7 mouse cellular contexts compared by ENCODE assay signal in genomic region chr15:83464083-83464904, GRCm38 (mm10). TPM values are rescaled to one million over a fixed set of nuclear protein-coding genes. Genes with fewer than 3 reads are reported as not detected.
DNase-seq lines count a peak whose midpoint lies in the region; ATAC-seq and TF ChIP-seq lines count a peak whose summit lies in the region.

Gene Pacsin2 (minus strand): TSS chr15:83464606.

- no peak for TF ChIP-seq CTCF in kidney, adult 2 months (conservative IDR thresholded peaks at IDR 0.05; ENCODE audit: insufficient read depth, insufficient read length, low read depth, low read length)
- no peak for TF ChIP-seq CTCF in spleen, adult 2 months (IDR thresholded peaks at IDR 0.05; ENCODE audit: extremely low read depth, insufficient read depth, insufficient read length, insufficient replicate concordance)

- DNase-seq in adrenal gland, postnatal 25 days, result peak; percentile 99
- DNase-seq in heart, adult 18-20 months, result peak; percentile 98 to 100
- DNase-seq in kidney, adult 2 months, result peak; percentile 100
- peak; percentile 89 to 98 for DNase-seq in spleen, adult 2 months (ENCODE audit: low read depth in 1 of 2, low spot score in 2 of 2)

- H3K9me3 ChIP-seq in embryonic facial prominence, embryonic 12.5 days, result no peaks in the 10 kb centered on the region
- H3K9me3 ChIP-seq in limb, embryonic 12.5 days, result no peaks in the 10 kb centered on the region
- H3K9me3 ChIP-seq in midbrain, embryonic 15.5 days, result no peaks in the 10 kb centered on the region

- H3K36me3 ChIP-seq in embryonic facial prominence, embryonic 12.5 days, result no peaks in the 10 kb centered on the region
- H3K36me3 ChIP-seq in kidney, adult 2 months (ENCODE audit: control insufficient read depth, insufficient read depth, low read length), result no peaks in the 10 kb centered on the region
- 0 out of 2 replicates have a peak, but pooled peaks cover 3% of the 10 kb centered on the region for H3K36me3 ChIP-seq in limb, embryonic 12.5 days
- no peaks in the 10 kb centered on the region for H3K36me3 ChIP-seq in midbrain, embryonic 15.5 days (replicated peaks)
- H3K36me3 ChIP-seq in spleen, adult 2 months (ENCODE audit: control insufficient read depth, insufficient read depth, low read length), result no peaks in the 10 kb centered on the region

- peak; percentile 97 for ATAC-seq in embryonic facial prominence, embryonic 12.5 days (ENCODE audit: insufficient number of reproducible peaks, insufficient read depth, low FRiP score, low TSS enrichment)
- peak; percentile 97 for ATAC-seq in limb, embryonic 12.5 days (ENCODE audit: insufficient number of reproducible peaks, insufficient read depth, low FRiP score, low TSS enrichment, low read depth)
- peak; percentile 98 for ATAC-seq in midbrain, embryonic 15.5 days (replicated peaks)

- no peaks in the 10 kb centered on the region for H3K27me3 ChIP-seq in embryonic facial prominence, embryonic 12.5 days
- H3K27me3 ChIP-seq in kidney, adult 2 months (replicated peaks; ENCODE audit: control insufficient read depth, insufficient read depth, low read length), result no peaks in the 10 kb centered on the region
- H3K27me3 ChIP-seq in limb, embryonic 12.5 days, result no peaks in the 10 kb centered on the region
- no peaks in the 10 kb centered on the region for H3K27me3 ChIP-seq in midbrain, embryonic 15.5 days (replicated peaks)
- H3K27me3 ChIP-seq in spleen, adult 2 months (ENCODE audit: control insufficient read depth, insufficient read depth, low read length), result no peaks in the 10 kb centered on the region

- H3K9ac ChIP-seq in embryonic facial prominence, embryonic 12.5 days, result peak within 1 kb of the TSS; percentile 85
- peak within 1 kb of the TSS; percentile 84 for H3K9ac ChIP-seq in limb, embryonic 12.5 days (replicated peaks)
- H3K9ac ChIP-seq in midbrain, embryonic 15.5 days, result peak within 1 kb of the TSS; percentile 62

- TF ChIP-seq POLR2A in kidney, adult 2 months (IDR thresholded peaks at IDR 0.05; ENCODE audit: low read depth, low read length), result peak; percentile 4
- TF ChIP-seq POLR2A in spleen, adult 2 months (IDR thresholded peaks at IDR 0.05; ENCODE audit: low read depth, low read length), result peak; percentile 61

- H3K4me3 ChIP-seq in embryonic facial prominence, embryonic 12.5 days, result peak within 1 kb of the TSS; percentile 73
- H3K4me3 ChIP-seq in kidney, adult 2 months (ENCODE audit: insufficient read depth, low read depth, low read length), result peak within 1 kb of the TSS; percentile 60
- peak within 1 kb of the TSS; percentile 75 for H3K4me3 ChIP-seq in limb, embryonic 12.5 days (replicated peaks)
- H3K4me3 ChIP-seq in midbrain, embryonic 15.5 days, result peak within 1 kb of the TSS; percentile 77
- H3K4me3 ChIP-seq in spleen, adult 2 months (ENCODE audit: extremely low read depth, insufficient read depth, insufficient read length), result peak within 1 kb of the TSS; percentile 80

- WGBS in embryonic facial prominence, embryonic 12.5 days, result under 1% methylated on average over 76 of the region's 88 CpGs
- under 1% methylated on average over 88 of the region's 88 CpGs for WGBS in kidney, adult 2 months
- WGBS in limb, embryonic 12.5 days, result under 1% methylated on average over 78 of the region's 88 CpGs
- under 1% methylated on average over 77 of the region's 88 CpGs for WGBS in midbrain, embryonic 15.5 days
- under 1% methylated on average over 84 of the region's 88 CpGs for WGBS in spleen, adult 2 months

- H3K4me1 ChIP-seq in embryonic facial prominence, embryonic 12.5 days, result peaks cover 14% of the 10 kb centered on the region
- peaks cover 26% of the 10 kb centered on the region for H3K4me1 ChIP-seq in kidney, adult 2 months (ENCODE audit: control insufficient read depth, insufficient read depth, low read length)
- peaks cover 16% of the 10 kb centered on the region for H3K4me1 ChIP-seq in limb, embryonic 12.5 days (replicated peaks)
- peaks cover 12% of the 10 kb centered on the region for H3K4me1 ChIP-seq in midbrain, embryonic 15.5 days
- peaks cover 3% of the 10 kb centered on the region; the same call in 1 of the 2 replicates for H3K4me1 ChIP-seq in spleen, adult 2 months (ENCODE audit: control insufficient read depth, insufficient read depth, insufficient read length)

- H3K27ac ChIP-seq in embryonic facial prominence, embryonic 12.5 days, result peak within 1 kb of the TSS; percentile 54; the same call in 1 of the 2 replicates
- H3K27ac ChIP-seq in kidney, adult 2 months (ENCODE audit: insufficient read depth, low read depth, low read length), result peak within 1 kb of the TSS; percentile 76
- peak within 1 kb of the TSS; percentile 74 for H3K27ac ChIP-seq in limb, embryonic 12.5 days
- H3K27ac ChIP-seq in midbrain, embryonic 15.5 days, result no peak within 1 kb of the TSS
- H3K27ac ChIP-seq in spleen, adult 2 months (ENCODE audit: insufficient read depth, low read length), result peak within 1 kb of the TSS; percentile 83

- H3K4me2 ChIP-seq in embryonic facial prominence, embryonic 12.5 days (replicated peaks), result peak within 1 kb of the TSS; percentile 87
- H3K4me2 ChIP-seq in limb, embryonic 12.5 days, result peak within 1 kb of the TSS; percentile 91
- peak within 1 kb of the TSS; percentile 96 for H3K4me2 ChIP-seq in midbrain, embryonic 15.5 days

RNA-seq across cellular contexts. Expression of gene Pacsin2, which starts in this region (rescaled TPM):
- total RNA-seq in adrenal gland, postnatal 25 days (2021), result 80.8 and 94.8 TPM in 2 replicates
- polyA plus RNA-seq in embryonic facial prominence, embryonic 12.5 days (2016; fragmentation: Nextera tagmentation; extraction: Ambion mirVana), result 49.6 and 54.4 TPM in 2 replicates
- 100 to 1,000 TPM; 232 to 280 TPM for total RNA-seq in heart, adult 18-20 months (2021)
- polyA plus RNA-seq in kidney, adult 2 months (2012; rRNA removed), result 116 and 126 TPM in 2 replicates
- 45.5 and 50.6 TPM in 2 replicates for polyA plus RNA-seq in limb, embryonic 12.5 days (2016; fragmentation: Nextera tagmentation; extraction: Ambion mirVana)
- 24.8 and 25.5 TPM in 2 replicates for polyA plus RNA-seq in midbrain, embryonic 15.5 days (2015; fragmentation: Nextera tagmentation; extraction: Ambion mirVana)
- 27.4 and 27.6 TPM in 2 replicates for polyA plus RNA-seq in spleen, adult 2 months (2012; rRNA removed)
